Mouse (Mus musculus): ENCODE measurements around the gene Mchr1. TPM values are rescaled to one million over a fixed set of nuclear protein-coding genes. Genes with fewer than 3 reads are reported as not detected.

Mchr1 gene
- total RNA-seq, 2 experiments from 2014 or later, result 12.9 to 16.9 TPM

DNA sequence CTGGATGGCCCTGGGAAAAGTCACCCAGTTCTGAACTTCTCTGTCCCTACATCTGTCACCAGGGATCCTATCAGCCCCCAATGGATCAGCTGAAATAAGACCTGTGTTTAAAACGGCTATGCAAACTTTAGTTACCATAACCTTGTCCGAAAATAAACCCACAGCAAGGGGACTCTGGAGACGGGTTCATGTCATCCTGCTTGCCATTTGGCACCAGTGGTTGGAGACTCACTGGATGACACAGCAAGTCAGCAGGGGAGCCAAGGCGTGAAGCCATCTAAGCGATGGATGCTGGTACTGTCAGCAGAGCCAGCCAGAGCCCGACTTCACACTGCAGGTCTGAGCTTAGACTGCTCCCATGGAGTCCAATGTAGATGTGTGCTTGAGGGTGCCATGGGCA lies 13.9 kb upstream of the Mchr1 start:
- no peak for DNase-seq (ENCODE audit: extremely low spot score in 1 of 2, low spot score in 2 of 2)
- intact Hi-C loops (cut with DNase I), result no loop called here

DNA sequence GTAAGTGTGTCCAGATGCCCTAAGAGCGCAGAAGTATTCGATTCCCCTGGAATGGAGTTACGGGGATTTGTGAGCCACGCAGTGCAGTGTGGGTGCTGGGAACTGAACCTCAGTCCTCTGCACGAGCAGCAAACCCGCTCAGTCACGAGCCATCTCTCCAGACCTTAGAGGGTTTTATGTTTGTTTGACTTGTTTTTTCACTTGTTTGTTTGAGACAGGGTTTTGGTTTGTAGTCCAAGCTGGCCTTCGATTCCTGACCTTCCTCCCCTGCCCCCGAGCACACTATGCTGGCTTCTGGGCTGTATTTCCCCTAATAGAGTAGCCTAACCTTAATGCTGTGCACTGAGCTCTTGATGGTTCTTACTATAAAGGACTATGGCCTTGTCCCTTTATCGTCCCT lies 10.3 kb upstream of the Mchr1 start:
- intact Hi-C loops (cut with DNase I), result no loop called here
- no peak for DNase-seq (ENCODE audit: extremely low spot score in 1 of 2, low spot score in 2 of 2)

GRCm38 (mm10) chr15:81225732-81226131 lies 9.6 kb upstream of the Mchr1 start:
- intact Hi-C loops (cut with DNase I), result no loop called here
- no peak for DNase-seq (ENCODE audit: extremely low spot score in 1 of 2, low spot score in 2 of 2)

DNA sequence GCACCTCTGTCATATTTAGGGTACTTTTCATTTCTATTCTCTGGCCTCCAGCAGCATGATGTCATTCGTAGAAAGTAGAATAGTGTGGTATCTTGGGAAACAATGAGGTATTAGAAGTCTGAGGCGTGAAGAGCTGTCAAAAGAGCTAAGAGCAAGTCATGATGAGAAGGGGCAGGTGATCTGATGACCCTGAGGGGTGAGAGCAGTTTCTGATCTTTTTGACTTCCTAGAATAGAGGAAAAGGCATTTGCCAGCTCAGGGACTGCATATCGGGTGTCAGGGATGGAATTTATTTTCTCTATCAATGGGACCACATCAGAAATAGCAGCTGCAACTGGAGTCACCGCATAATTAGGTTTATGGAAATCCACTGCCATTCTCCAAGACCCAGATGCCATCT lies 8.5 kb upstream of the Mchr1 start:
- intact Hi-C loops (cut with DNase I), result no loop called here
- DNase-seq (ENCODE audit: extremely low spot score in 1 of 2, low spot score in 2 of 2), result no peak

DNA sequence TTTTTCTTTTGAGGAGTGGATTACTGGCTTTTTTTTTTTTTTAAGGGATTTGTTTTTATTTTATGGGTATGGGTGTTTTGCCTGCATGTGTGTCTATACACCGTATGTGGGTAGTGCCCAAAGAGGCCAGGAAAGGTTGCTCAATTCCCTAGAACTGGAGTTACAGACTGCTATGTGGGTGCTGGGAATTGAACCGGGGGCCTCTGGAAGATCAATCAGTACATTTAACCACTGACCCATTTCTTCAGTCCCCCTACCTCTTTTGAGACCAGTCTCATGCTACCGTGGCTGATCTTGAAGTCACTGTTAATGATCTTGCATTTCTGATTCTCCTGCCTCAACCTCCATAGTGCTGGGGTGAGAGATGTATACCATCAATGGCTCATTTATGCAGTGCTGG lies 8.0 kb upstream of the Mchr1 start:
- intact Hi-C loops (cut with DNase I), result no loop called here
- DNase-seq (ENCODE audit: extremely low spot score in 1 of 2, low spot score in 2 of 2), result no peak

- DNase-seq (ENCODE audit: extremely low spot score in 1 of 2, low spot score in 2 of 2), result no peak
- intact Hi-C loops (cut with DNase I), result no loop called here
These were observed 7.0 kb upstream of the Mchr1 start for GRCm38 (mm10) chr15:81228258-81228657.

DNA sequence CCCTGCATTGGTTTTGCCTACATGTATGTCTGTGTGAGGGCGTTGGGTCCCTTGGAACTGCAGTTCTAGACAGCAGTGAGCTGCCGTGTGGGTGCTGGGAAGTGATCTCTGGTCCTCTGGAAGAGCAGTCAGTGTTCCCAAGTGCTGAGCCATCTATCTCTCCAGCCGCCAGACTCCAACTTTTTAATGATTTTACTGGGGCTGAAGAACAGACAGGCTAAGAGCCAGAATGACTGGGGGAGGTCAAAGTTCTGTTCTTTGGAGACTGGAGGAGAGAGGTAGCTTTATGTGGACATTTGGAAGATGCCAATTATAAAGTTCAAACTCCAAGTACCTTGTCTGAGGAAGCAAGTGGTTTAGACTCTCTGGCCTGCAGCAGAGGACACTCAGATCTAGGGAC lies 5.5 kb upstream of the Mchr1 start:
- intact Hi-C loops (cut with DNase I), result no loop called here
- DNase-seq (ENCODE audit: extremely low spot score in 1 of 2, low spot score in 2 of 2), result no peak

DNA sequence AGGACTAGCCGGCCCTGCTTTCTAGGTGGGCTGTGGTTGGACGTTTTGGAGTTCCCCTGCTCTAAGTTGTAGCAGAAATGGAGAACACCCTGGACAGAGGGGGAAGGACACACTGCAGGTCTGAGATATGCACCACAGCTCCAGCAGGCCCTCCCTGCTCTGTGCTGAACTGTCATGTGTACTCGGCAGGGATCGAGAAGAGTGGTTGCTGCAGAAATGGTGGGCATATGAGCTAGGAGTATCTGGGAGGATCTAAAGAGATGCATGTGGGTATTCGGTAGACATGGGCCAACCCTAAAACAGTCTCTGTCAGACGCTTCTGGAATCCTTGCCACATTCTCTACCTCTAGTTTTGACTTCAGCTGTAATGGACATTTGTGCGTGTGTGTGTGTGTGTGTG lies 4.0 kb upstream of the Mchr1 start:
- intact Hi-C loops (cut with DNase I), result no loop called here
- no peak for DNase-seq (ENCODE audit: extremely low spot score in 1 of 2, low spot score in 2 of 2)

- no peak for DNase-seq (ENCODE audit: extremely low spot score in 1 of 2, low spot score in 2 of 2)
- intact Hi-C loops (cut with DNase I), result loop anchor here (5.0 kb wide), 1 partner anchor 66 kb away; no protein-coding TSS in a partner anchor
These were observed 763 bp downstream of the Mchr1 start for GRCm38 (mm10) chr15:81236062-81236461.

- DNase-seq (ENCODE audit: extremely low spot score in 1 of 2, low spot score in 2 of 2), result peak in 1 of 2 experiments; percentile 32
- intact Hi-C loops (cut with DNase I), result loop anchor here (5.0 kb wide), 1 partner anchor 65 kb away; no protein-coding TSS in a partner anchor
These were observed 2.2 kb downstream of the Mchr1 start for GRCm38 (mm10) chr15:81237471-81237870.

DNA sequence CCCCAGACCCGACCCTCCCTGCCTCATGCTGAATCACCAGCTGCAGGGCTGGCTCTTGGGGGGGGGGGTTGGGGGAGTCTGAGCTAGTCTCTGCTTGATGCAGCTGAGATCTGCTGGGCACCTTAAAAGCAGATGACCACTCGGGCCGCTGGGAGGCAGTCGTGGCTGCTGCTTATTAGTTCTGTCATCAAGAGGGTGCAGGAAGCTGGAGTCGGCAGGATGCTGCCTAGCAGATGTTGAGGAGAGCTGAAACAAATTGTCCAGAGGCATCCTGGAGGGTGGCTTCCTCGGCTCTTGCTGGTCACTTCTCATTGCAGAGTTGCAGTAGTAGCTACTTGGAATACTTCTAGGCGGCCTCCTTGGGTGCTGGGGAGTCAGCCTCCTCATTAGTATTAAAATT lies 4.0 kb downstream of the Mchr1 start:
- intact Hi-C loops (cut with DNase I), result loop anchor here (5.0 kb wide), 1 partner anchor 63 kb away; no protein-coding TSS in a partner anchor
- DNase-seq (ENCODE audit: extremely low spot score in 1 of 2, low spot score in 2 of 2), result peak in 1 of 2 experiments; percentile 64

GRCm38 (mm10) chr15:81239794-81240343 lies 4.6 kb downstream of the Mchr1 start:
- DNase-seq (ENCODE audit: extremely low spot score in 1 of 2, low spot score in 2 of 2), result no peak
- intact Hi-C loops (cut with DNase I), result loop anchor here (5.0 kb wide), 1 partner anchor 62 kb away; no protein-coding TSS in a partner anchor

GRCm38 (mm10) chr15:81246890-81247289 lies 11.6 kb downstream of the Mchr1 start:
- no peak for DNase-seq (ENCODE audit: extremely low spot score in 1 of 2, low spot score in 2 of 2)
- intact Hi-C loops (cut with DNase I), result no loop called here

DNA sequence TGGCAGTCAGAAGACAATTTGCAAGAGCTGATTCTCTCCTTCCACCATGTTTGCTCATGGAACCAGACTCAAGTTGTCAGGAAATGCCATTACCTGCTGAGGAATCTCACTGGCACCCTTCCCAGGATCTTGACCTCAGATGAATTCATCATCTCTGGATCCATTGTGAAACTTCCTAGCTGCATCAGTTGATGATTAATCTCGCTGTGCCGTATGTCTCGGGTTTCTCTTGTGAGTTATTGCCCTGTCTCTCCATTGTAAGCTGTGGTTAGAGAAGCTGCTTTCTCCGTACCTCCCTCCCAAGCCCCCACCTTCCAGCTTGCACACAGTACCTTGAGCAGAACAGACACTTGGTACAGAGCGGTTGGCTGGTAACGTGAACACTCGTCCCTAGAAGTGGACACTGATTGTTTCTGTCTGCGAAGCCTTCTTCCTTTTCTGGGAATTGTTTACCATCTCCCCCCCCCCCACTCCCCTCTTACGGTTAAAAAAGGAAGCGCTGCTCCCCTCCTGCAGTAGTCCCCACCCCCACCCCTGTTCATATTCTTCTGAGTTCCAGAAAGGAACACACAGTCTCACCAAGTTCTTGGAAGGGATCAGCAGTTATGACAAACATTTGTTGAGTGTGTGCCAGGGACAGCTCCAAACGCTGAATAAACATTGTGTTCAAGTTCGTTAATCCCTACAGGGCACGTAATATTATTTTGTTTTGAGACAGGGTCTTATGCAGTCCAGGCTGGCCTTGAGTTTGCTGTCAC lies 12.5 kb downstream of the Mchr1 start:
- DNase-seq (ENCODE audit: extremely low spot score in 1 of 2, low spot score in 2 of 2), result no peak
- intact Hi-C loops (cut with DNase I), result no loop called here

GRCm38 (mm10) chr15:81248341-81248679 lies 13.0 kb downstream of the Mchr1 start:
- intact Hi-C loops (cut with DNase I), result no loop called here
- no peak for DNase-seq (ENCODE audit: extremely low spot score in 1 of 2, low spot score in 2 of 2)

DNA sequence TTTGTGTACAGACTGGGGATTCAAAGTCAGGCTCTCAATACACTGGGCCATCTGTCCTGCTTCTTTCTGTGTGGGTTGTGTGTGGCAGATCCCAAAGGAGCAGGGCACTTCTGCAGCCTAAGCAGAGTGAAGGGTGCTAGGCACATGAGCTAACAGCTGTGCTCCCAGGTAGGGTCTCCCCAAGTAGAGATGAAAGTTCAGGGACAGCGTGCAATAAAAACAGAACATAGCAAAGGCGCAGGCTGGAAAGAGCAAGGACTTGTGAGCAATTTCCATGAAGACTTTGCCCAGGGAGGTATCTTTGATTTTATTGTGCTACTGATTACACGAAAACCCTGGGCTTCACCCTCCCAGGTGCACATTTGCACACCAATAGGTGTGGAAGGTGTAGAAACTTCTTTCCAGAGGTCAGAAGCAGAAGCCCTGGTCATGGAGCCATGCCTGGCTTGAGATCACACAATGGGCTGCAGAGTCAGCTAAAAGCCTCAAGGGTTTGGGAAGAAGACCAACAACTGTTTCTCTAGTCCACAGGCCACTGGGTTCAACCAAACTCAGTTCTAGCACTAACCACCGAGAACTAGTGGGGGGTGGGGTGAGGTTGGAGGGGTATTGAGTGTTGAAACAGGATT lies 13.8 kb downstream of the Mchr1 start:
- no peak for DNase-seq (ENCODE audit: extremely low spot score in 1 of 2, low spot score in 2 of 2)
- intact Hi-C loops (cut with DNase I), result no loop called here

DNA sequence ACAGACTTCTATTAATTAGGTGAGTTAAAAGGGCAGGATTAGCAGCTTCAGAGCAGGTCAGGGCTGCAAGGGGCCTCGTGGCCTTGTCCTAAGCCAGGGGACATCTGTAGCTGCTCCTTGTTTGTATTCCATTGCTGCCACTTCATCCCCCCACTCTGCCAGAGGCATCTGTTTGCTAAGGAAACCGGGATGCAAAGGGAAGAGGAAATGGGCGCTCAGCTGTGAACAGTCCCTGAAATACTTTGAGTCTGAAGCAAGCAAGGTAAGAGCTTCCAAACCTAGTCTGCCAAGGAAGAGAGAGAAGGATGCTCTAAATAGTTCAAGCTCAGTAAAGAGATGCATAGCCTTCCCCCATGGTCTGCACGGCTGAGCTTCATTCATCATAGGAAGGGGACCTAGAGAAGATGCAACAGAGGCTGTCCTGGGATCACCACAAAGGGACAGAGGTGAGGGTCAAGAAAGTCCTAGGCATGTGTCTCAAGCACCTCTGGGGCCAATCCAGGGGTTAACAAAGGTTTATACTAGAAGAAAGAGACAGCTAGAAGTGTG lies 17.4 kb downstream of the Mchr1 start:
- intact Hi-C loops (cut with DNase I), result no loop called here
- DNase-seq (ENCODE audit: extremely low spot score in 1 of 2, low spot score in 2 of 2), result no peak

DNA sequence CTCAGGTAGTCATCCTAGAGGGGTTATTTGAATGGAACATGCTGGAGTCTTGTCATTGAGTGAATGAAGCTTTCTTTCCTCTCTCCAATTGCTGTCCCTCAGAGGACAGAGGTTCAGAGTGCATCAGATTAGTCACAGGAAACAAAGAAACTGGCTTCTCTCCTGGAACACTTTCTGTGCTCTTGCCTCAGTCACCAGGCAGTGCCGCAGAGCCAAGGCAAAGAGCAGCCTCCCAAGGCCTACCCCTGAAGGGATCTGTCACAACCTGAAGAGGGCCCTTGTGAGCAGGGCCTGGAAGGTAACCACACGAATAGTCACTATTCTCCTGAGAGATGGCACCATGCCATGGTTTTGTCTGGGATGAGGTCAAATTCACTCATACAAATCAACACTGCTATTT lies 18.3 kb downstream of the Mchr1 start:
- intact Hi-C loops (cut with DNase I), result no loop called here
- no peak for DNase-seq (ENCODE audit: extremely low spot score in 1 of 2, low spot score in 2 of 2)

DNA sequence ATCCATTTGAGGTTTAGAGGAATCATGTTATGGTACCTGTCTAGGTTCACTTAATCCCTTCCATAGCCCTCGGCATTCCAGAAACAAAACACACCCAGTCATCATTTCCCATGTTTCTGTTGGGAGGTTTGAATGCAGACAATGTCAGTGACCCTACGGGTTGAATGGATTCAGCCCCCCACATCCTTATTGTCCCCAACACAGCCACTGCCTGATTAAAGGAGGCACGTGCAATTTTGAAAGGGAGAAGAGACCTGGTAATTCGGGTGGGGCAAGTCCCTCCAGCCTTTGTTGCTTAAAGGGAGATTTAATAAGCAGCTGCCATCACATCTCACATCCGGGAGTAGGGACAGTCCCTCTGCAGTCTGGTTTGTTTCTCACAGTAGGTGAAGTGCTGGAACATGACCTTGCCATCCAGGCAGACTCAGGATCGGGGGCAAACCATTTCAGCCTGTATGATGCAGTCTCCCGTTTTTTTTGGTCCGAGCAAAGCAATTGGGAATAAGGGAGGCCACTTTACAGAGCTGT lies 18.9 kb downstream of the Mchr1 start:
- intact Hi-C loops (cut with DNase I), result no loop called here
- no peak for DNase-seq (ENCODE audit: extremely low spot score in 1 of 2, low spot score in 2 of 2)

DNA sequence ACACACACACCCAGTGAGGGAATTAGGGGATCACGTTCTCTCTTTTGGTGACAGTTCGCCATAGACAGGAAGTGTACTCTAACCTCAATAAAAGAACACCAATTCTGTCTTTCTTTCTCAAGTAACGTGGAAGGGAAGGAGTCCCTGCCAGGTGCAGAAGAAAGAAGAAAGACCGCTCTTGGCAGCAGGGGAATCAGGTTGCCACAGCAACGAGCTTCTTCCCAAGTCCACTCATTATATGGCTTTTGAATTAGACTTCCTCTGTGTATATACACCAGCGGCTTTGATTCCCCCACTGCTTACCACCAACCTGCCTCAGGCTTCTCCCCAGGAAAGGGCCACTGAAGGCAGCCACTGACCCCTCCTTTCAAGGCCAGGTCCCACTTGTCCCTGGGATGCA lies 19.8 kb downstream of the Mchr1 start:
- DNase-seq (ENCODE audit: extremely low spot score in 1 of 2, low spot score in 2 of 2), result peak in 1 of 2 experiments; percentile 49
- intact Hi-C loops (cut with DNase I), result no loop called here

Measured in left cerebral cortex, postnatal 10 days (tissue).